Mouse (Mus musculus) monocyte, adult 59 days (primary cell): ENCODE results near the gene Trim7. TPM values are rescaled to one million over a fixed set of nuclear protein-coding genes. Genes with fewer than 3 reads are reported as not detected.

ENCODE experiments used
- total RNA-seq, 2 experiments: library from RNA; stranded (reverse); gene quantifications; one replicate each; pipeline ENCODE4 v1.2.4; 2023

Gene Trim7
- total RNA-seq = 10 to 100 TPM in 1 of 2 experiments, 1 to 10 TPM in 1; 6.3 to 10.6 TPM

GRCm38 (mm10) chr11:48825979-48826751, at the start of gene Trim7, which contains the start of gene Gm12184:
Gene Trim7 (plus strand): TSS chr11:48826140.
Gene Gm12184 (minus strand): TSS chr11:48826655.

GRCm38 (mm10) chr11:48799921-48800701, 25.8 kb upstream of the Trim7 start, which contains the start of gene Rack1:
Gene Rack1 (plus strand): TSS chr11:48800332.

GRCm38 (mm10) chr11:48816800-48817665, 8.9 kb upstream of the Trim7 start, which contains the start of gene Trim41:
Gene Trim41 (minus strand): TSS chr11:48817353.

GRCm38 (mm10) chr11:48871201-48871772, 45.3 kb downstream of the Trim7 start, which contains the start of gene Irgm1:
Gene Irgm1 (minus strand): TSS chr11:48871683.

Other genes with a start within 250 kb of the Trim7 start
- gene Rack1, start 25.8 kb upstream of the Trim7 start, total RNA-seq = 1,000 to 10,000 TPM; 1,060 to 1,070 TPM
- 10 to 100 TPM; 74.4 to 78.6 TPM for gene Trim41, start 8.8 kb upstream of the Trim7 start, total RNA-seq
- 1 to 10 TPM in 1 of 2 experiments, not detected in 1; 3.0 TPM for gene Gm12184, start 515 bp downstream of the Trim7 start, total RNA-seq
- 10 to 100 TPM; 53.7 to 58.0 TPM for gene Irgm1, start 45.5 kb downstream of the Trim7 start, total RNA-seq
- 10 to 100 TPM; 23.9 to 28.3 TPM for gene Gm5431, start 76.1 kb downstream of the Trim7 start, total RNA-seq
- gene Psme2b, start 120.0 kb downstream of the Trim7 start, total RNA-seq = 10 to 100 TPM; 30.1 to 40.0 TPM
- gene Olfr56, start 152.7 kb downstream of the Trim7 start, total RNA-seq = under 1 TPM; 0.16 to 0.30 TPM
- 10 to 100 TPM; 64.7 to 68.6 TPM for gene 9930111J21Rik1, start 153.3 kb downstream of the Trim7 start, total RNA-seq
- 10 to 100 TPM; 15.7 to 18.9 TPM for gene Gm12185, start 166.1 kb downstream of the Trim7 start, total RNA-seq
- 1 to 10 TPM in 1 of 2 experiments, not detected in 1; 2.6 TPM for gene Tgtp1, start 168.0 kb downstream of the Trim7 start, total RNA-seq
- gene 9930111J21Rik2, start 225.1 kb downstream of the Trim7 start, total RNA-seq = 100 to 1,000 TPM in 1 of 2 experiments, 10 to 100 TPM in 1; 77.6 to 104 TPM
- 10 to 100 TPM in 1 of 2 experiments, 1 to 10 TPM in 1; 6.6 to 10.3 TPM for gene Tgtp2, start 238.1 kb downstream of the Trim7 start, total RNA-seq